Mouse (Mus musculus): Measurements from ENCODE around the gene Vav2. TPM values are rescaled to one million over a fixed set of nuclear protein-coding genes. Genes with fewer than 3 reads are reported as not detected.
A peak's percentile ranks its signal among the peaks of the same experiment; 100 is the strongest.

Gene Vav2
- polyA plus RNA-seq, 1 experiment from 2014 or later = 7.1 TPM

- H3K9ac ChIP-seq (replicated peaks; ENCODE audit: low read length) = no peak overlapping the region
- WGBS = 18% methylated on average over 3 of the region's 3 CpGs
- no peak overlapping the region for H3K4me3 ChIP-seq (ENCODE audit: low read length)
- no peaks in the 10 kb centered on the region for H3K9me3 ChIP-seq (ENCODE audit: low read length)
- H3K4me2 ChIP-seq (replicated peaks; ENCODE audit: low read depth, low read length) = no peak overlapping the region
- H3K27ac ChIP-seq (ENCODE audit: low read length) = no peak overlapping the region
- peaks cover 11% of the 10 kb centered on the region for H3K4me1 ChIP-seq (ENCODE audit: insufficient read depth, low read length)
- H3K27me3 ChIP-seq (ENCODE audit: insufficient read depth, low read length) = no peaks in the 10 kb centered on the region
- H3K36me3 ChIP-seq (ENCODE audit: insufficient read depth, low read length) = peaks cover 26% of the 10 kb centered on the region
- no peak for ATAC-seq (ENCODE audit: low FRiP score, low TSS enrichment)
Observed at GRCm38 (mm10) chr2:27235729-27236128, 191.1 kb downstream of the Vav2 start.

- 18% methylated on average over 7 of the region's 7 CpGs for WGBS
- H3K9ac ChIP-seq (replicated peaks; ENCODE audit: low read length) = peak overlapping the region; percentile 20; the same call in 1 of the 2 replicates
- peak; percentile 35; the same call in 1 of the 2 replicates for ATAC-seq (ENCODE audit: low FRiP score, low TSS enrichment)
- H3K4me1 ChIP-seq (ENCODE audit: insufficient read depth, low read length) = peaks cover 11% of the 10 kb centered on the region
- H3K4me3 ChIP-seq (ENCODE audit: low read length) = no peak overlapping the region
- peaks cover 13% of the 10 kb centered on the region; the same call in 1 of the 2 replicates for H3K36me3 ChIP-seq (ENCODE audit: insufficient read depth, low read length)
- no peak overlapping the region for H3K4me2 ChIP-seq (replicated peaks; ENCODE audit: low read depth, low read length)
- H3K9me3 ChIP-seq (ENCODE audit: low read length) = no peaks in the 10 kb centered on the region
- H3K27ac ChIP-seq (ENCODE audit: low read length) = peak overlapping the region; percentile 10; the same call in 1 of the 2 replicates
- no peaks in the 10 kb centered on the region for H3K27me3 ChIP-seq (ENCODE audit: insufficient read depth, low read length)
Observed at GRCm38 (mm10) chr2:27232376-27232775, 194.5 kb downstream of the Vav2 start.

GRCm38 (mm10) chr2:27229481-27230105, 197.2 kb downstream of the Vav2 start:
- ATAC-seq (ENCODE audit: low FRiP score, low TSS enrichment) = no peak
- 67% methylated on average over 2 of the region's 2 CpGs for WGBS
- H3K27me3 ChIP-seq (ENCODE audit: insufficient read depth, low read length) = no peaks in the 10 kb centered on the region
- no peak overlapping the region for H3K27ac ChIP-seq (ENCODE audit: low read length)
- no peak overlapping the region for H3K4me2 ChIP-seq (replicated peaks; ENCODE audit: low read depth, low read length)
- H3K9me3 ChIP-seq (ENCODE audit: low read length) = no peaks in the 10 kb centered on the region
- no peak overlapping the region for H3K4me3 ChIP-seq (ENCODE audit: low read length)
- peaks cover 11% of the 10 kb centered on the region for H3K4me1 ChIP-seq (ENCODE audit: insufficient read depth, low read length)
- no peak overlapping the region for H3K9ac ChIP-seq (replicated peaks; ENCODE audit: low read length)
- H3K36me3 ChIP-seq (ENCODE audit: insufficient read depth, low read length) = peaks cover 24% of the 10 kb centered on the region; the same call in 1 of the 2 replicates

GRCm38 (mm10) chr2:27228809-27229480, 197.9 kb downstream of the Vav2 start:
- no peaks in the 10 kb centered on the region for H3K27me3 ChIP-seq (ENCODE audit: insufficient read depth, low read length)
- H3K4me1 ChIP-seq (ENCODE audit: insufficient read depth, low read length) = peaks cover 11% of the 10 kb centered on the region
- no peak for ATAC-seq (ENCODE audit: low FRiP score, low TSS enrichment)
- 79% methylated on average over 5 of the region's 5 CpGs for WGBS
- peaks cover 17% of the 10 kb centered on the region; the same call in 1 of the 2 replicates for H3K36me3 ChIP-seq (ENCODE audit: insufficient read depth, low read length)
- H3K9ac ChIP-seq (replicated peaks; ENCODE audit: low read length) = no peak overlapping the region
- H3K27ac ChIP-seq (ENCODE audit: low read length) = no peak overlapping the region
- no peak overlapping the region for H3K4me3 ChIP-seq (ENCODE audit: low read length)
- H3K4me2 ChIP-seq (replicated peaks; ENCODE audit: low read depth, low read length) = no peak overlapping the region
- H3K9me3 ChIP-seq (ENCODE audit: low read length) = no peaks in the 10 kb centered on the region

GRCm38 (mm10) chr2:27226572-27226971, 200.3 kb downstream of the Vav2 start:
- Histone ChIP-seq H3K9ac (replicated peaks; ENCODE audit: low read length) (no peak overlapping the region), H3K27me3 (ENCODE audit: insufficient read depth, low read length) (no peaks in the 10 kb centered on the region), H3K9me3 (ENCODE audit: low read length) (no peaks in the 10 kb centered on the region), H3K4me1 (ENCODE audit: insufficient read depth, low read length) (no peaks in the 10 kb centered on the region), H3K27ac (ENCODE audit: low read length) (no peak overlapping the region), H3K4me3 (ENCODE audit: low read length) (no peak overlapping the region), H3K36me3 (ENCODE audit: insufficient read depth, low read length) (peaks cover 17% of the 10 kb centered on the region; the same call in 1 of the 2 replicates), H3K4me2 (replicated peaks; ENCODE audit: low read depth, low read length) (no peak overlapping the region)
- WGBS = 71% methylated on average over 7 of the region's 7 CpGs
- ATAC-seq (ENCODE audit: low FRiP score, low TSS enrichment) = no peak

GRCm38 (mm10) chr2:27223012-27223421, 203.8 kb downstream of the Vav2 start:
- Histone ChIP-seq H3K27me3 (ENCODE audit: insufficient read depth, low read length) (no peaks in the 10 kb centered on the region), H3K4me3 (ENCODE audit: low read length) (no peak overlapping the region), H3K27ac (ENCODE audit: low read length) (no peak overlapping the region), H3K4me1 (ENCODE audit: insufficient read depth, low read length) (no peaks in the 10 kb centered on the region), H3K9me3 (ENCODE audit: low read length) (no peaks in the 10 kb centered on the region), H3K36me3 (ENCODE audit: insufficient read depth, low read length) (peaks cover 25% of the 10 kb centered on the region; the same call in 1 of the 2 replicates), H3K4me2 (replicated peaks; ENCODE audit: low read depth, low read length) (no peak overlapping the region), H3K9ac (replicated peaks; ENCODE audit: low read length) (no peak overlapping the region)
- ATAC-seq (ENCODE audit: low FRiP score, low TSS enrichment) = no peak
- 73% methylated on average over 7 of the region's 7 CpGs for WGBS

- no peak overlapping the region for H3K4me3 ChIP-seq (ENCODE audit: low read length)
- WGBS = 91% methylated on average over 8 of the region's 8 CpGs
- peaks cover 20% of the 10 kb centered on the region; the same call in 1 of the 2 replicates for H3K36me3 ChIP-seq (ENCODE audit: insufficient read depth, low read length)
Observed at GRCm38 (mm10) chr2:27218569-27218968, 208.3 kb downstream of the Vav2 start.

GRCm38 (mm10) chr2:27218121-27218544, 208.7 kb downstream of the Vav2 start:
- Histone ChIP-seq H3K4me3 (ENCODE audit: low read length) (no peak overlapping the region), H3K36me3 (ENCODE audit: insufficient read depth, low read length) (peaks cover 20% of the 10 kb centered on the region; the same call in 1 of the 2 replicates), H3K27me3 (ENCODE audit: insufficient read depth, low read length) (no peaks in the 10 kb centered on the region), H3K9me3 (ENCODE audit: low read length) (no peaks in the 10 kb centered on the region), H3K9ac (replicated peaks; ENCODE audit: low read length) (no peak overlapping the region), H3K4me2 (replicated peaks; ENCODE audit: low read depth, low read length) (no peak overlapping the region), H3K27ac (ENCODE audit: low read length) (no peak overlapping the region), H3K4me1 (ENCODE audit: insufficient read depth, low read length) (no peaks in the 10 kb centered on the region)
- 82% methylated on average over 2 of the region's 2 CpGs for WGBS
- no peak for ATAC-seq (ENCODE audit: low FRiP score, low TSS enrichment)

More at GRCm38 (mm10) chr2:27218569-27218968, 208.3 kb downstream of the Vav2 start:
- no peaks in the 10 kb centered on the region for H3K4me1 ChIP-seq (ENCODE audit: insufficient read depth, low read length)
- H3K27me3 ChIP-seq (ENCODE audit: insufficient read depth, low read length) = no peaks in the 10 kb centered on the region
- no peak overlapping the region for H3K9ac ChIP-seq (replicated peaks; ENCODE audit: low read length)
- no peak overlapping the region for H3K4me2 ChIP-seq (replicated peaks; ENCODE audit: low read depth, low read length)
- no peak overlapping the region for H3K27ac ChIP-seq (ENCODE audit: low read length)
- no peaks in the 10 kb centered on the region for H3K9me3 ChIP-seq (ENCODE audit: low read length)
- no peak; the same call in 1 of the 2 replicates for ATAC-seq (ENCODE audit: low FRiP score, low TSS enrichment)

- Histone ChIP-seq H3K36me3 (ENCODE audit: insufficient read depth, low read length) (peaks cover 13% of the 10 kb centered on the region; the same call in 1 of the 2 replicates), H3K4me3 (ENCODE audit: low read length) (no peak overlapping the region)
- WGBS = 69% methylated on average over 2 of the region's 2 CpGs
Observed at GRCm38 (mm10) chr2:27215537-27215936, 211.3 kb downstream of the Vav2 start.

More at GRCm38 (mm10) chr2:27215537-27215936, 211.3 kb downstream of the Vav2 start:
- H3K9me3 ChIP-seq (ENCODE audit: low read length) = no peaks in the 10 kb centered on the region
- no peak overlapping the region for H3K4me2 ChIP-seq (replicated peaks; ENCODE audit: low read depth, low read length)
- no peak for ATAC-seq (ENCODE audit: low FRiP score, low TSS enrichment)
- H3K27ac ChIP-seq (ENCODE audit: low read length) = no peak overlapping the region
- H3K27me3 ChIP-seq (ENCODE audit: insufficient read depth, low read length) = no peaks in the 10 kb centered on the region
- no peaks in the 10 kb centered on the region for H3K4me1 ChIP-seq (ENCODE audit: insufficient read depth, low read length)
- H3K9ac ChIP-seq (replicated peaks; ENCODE audit: low read length) = no peak overlapping the region

All from kidney, embryonic 16.5 days (tissue).